Mouse (Mus musculus): ENCODE measurements around the gene Olfr577. TPM values are rescaled to one million over a fixed set of nuclear protein-coding genes. Genes with fewer than 3 reads are reported as not detected.

Olfr577 gene
- polyA plus RNA-seq, 1 experiment from 2014 or later: not detected

GRCm38 (mm10) chr7:102942475-102942874, 33.3 kb downstream of the Olfr577 start, which contains the start of gene Olfr573-ps1:
Olfr573-ps1 (minus strand) TSS chr7:102942575.
- Histone ChIP-seq H3K27me3 (ENCODE audit: control insufficient read depth, insufficient read depth, low read length) (no peaks in the 10 kb centered on the region), H3K27ac (ENCODE audit: low read length) (no peak within 1 kb of the TSS), H3K36me3 (ENCODE audit: control insufficient read depth, insufficient read depth, low read length) (no peaks in the 10 kb centered on the region), H3K4me1 (ENCODE audit: control insufficient read depth, insufficient read depth, low read length) (no peaks in the 10 kb centered on the region), H3K4me2 (ENCODE audit: low read depth, low read length) (no peak within 1 kb of the TSS), H3K4me3 (replicated peaks; ENCODE audit: low read length) (no peak within 1 kb of the TSS), H3K9me3 (replicated peaks; ENCODE audit: control insufficient read depth, low read length) (no peaks in the 10 kb centered on the region), H3K9ac (ENCODE audit: low read length) (no peak within 1 kb of the TSS)
- no peak for ATAC-seq (ENCODE audit: insufficient read depth, low FRiP score)
- WGBS: 73% methylated on average over 2 of the region's 2 CpGs

GRCm38 (mm10) chr7:102927105-102927504, 48.6 kb downstream of the Olfr577 start:
- H3K36me3 ChIP-seq (ENCODE audit: control insufficient read depth, insufficient read depth, low read length): no peaks in the 10 kb centered on the region
- no peaks in the 10 kb centered on the region for H3K4me1 ChIP-seq (ENCODE audit: control insufficient read depth, insufficient read depth, low read length)
- 59% methylated on average over 3 of the region's 3 CpGs for WGBS
- ATAC-seq (ENCODE audit: insufficient read depth, low FRiP score): no peak
- no peaks in the 10 kb centered on the region for H3K27me3 ChIP-seq (ENCODE audit: control insufficient read depth, insufficient read depth, low read length)
- H3K9me3 ChIP-seq (replicated peaks; ENCODE audit: control insufficient read depth, low read length): no peaks in the 10 kb centered on the region
- no peak overlapping the region for H3K9ac ChIP-seq (ENCODE audit: low read length)
- no peak overlapping the region for H3K4me2 ChIP-seq (ENCODE audit: low read depth, low read length)
- H3K4me3 ChIP-seq (replicated peaks; ENCODE audit: low read length): no peak overlapping the region
- H3K27ac ChIP-seq (ENCODE audit: low read length): no peak overlapping the region

- no peak within 1 kb of the TSS for H3K4me2 ChIP-seq (ENCODE audit: low read depth, low read length)
- H3K36me3 ChIP-seq (ENCODE audit: control insufficient read depth, insufficient read depth, low read length): no peaks in the 10 kb centered on the region
- H3K4me3 ChIP-seq (replicated peaks; ENCODE audit: low read length): no peak within 1 kb of the TSS
- no peak within 1 kb of the TSS for H3K27ac ChIP-seq (ENCODE audit: low read length)
- 60% methylated on average over 1 of the region's 1 CpGs for WGBS
- H3K27me3 ChIP-seq (ENCODE audit: control insufficient read depth, insufficient read depth, low read length): no peaks in the 10 kb centered on the region
- no peak for ATAC-seq (ENCODE audit: insufficient read depth, low FRiP score)
- no peaks in the 10 kb centered on the region for H3K9me3 ChIP-seq (replicated peaks; ENCODE audit: control insufficient read depth, low read length)
- H3K4me1 ChIP-seq (ENCODE audit: control insufficient read depth, insufficient read depth, low read length): no peaks in the 10 kb centered on the region
- H3K9ac ChIP-seq (ENCODE audit: low read length): no peak within 1 kb of the TSS
These were observed 51.6 kb downstream of the Olfr577 start, which contains the start of gene Olfr572 for GRCm38 (mm10) chr7:102924109-102924508. Olfr572 (plus strand) TSS chr7:102924409.

Other genes starting within 250 kb of the Olfr577 start
- gene Olfr559, start 248.5 kb downstream of the Olfr577 start, polyA plus RNA-seq (2015; fragmentation: Nextera tagmentation; extraction: Ambion mirVana): not detected in 2 replicates
- not detected in 2 replicates for gene Olfr560, start 216.6 kb downstream of the Olfr577 start, polyA plus RNA-seq (2015; fragmentation: Nextera tagmentation; extraction: Ambion mirVana)
- gene Olfr78, start 216.5 kb downstream of the Olfr577 start, polyA plus RNA-seq (2015; fragmentation: Nextera tagmentation; extraction: Ambion mirVana): 0.34 and 0.72 TPM in 2 replicates
- gene Olfr561, start 204.7 kb downstream of the Olfr577 start, polyA plus RNA-seq (2015; fragmentation: Nextera tagmentation; extraction: Ambion mirVana): not detected in 2 replicates
- not detected in 2 replicates for gene Olfr564, start 172.5 kb downstream of the Olfr577 start, polyA plus RNA-seq (2015; fragmentation: Nextera tagmentation; extraction: Ambion mirVana)
- not detected in 2 replicates for gene Olfr566, start 117.2 kb downstream of the Olfr577 start, polyA plus RNA-seq (2015; fragmentation: Nextera tagmentation; extraction: Ambion mirVana)
- gene Olfr568, start 98.8 kb downstream of the Olfr577 start, polyA plus RNA-seq (2015; fragmentation: Nextera tagmentation; extraction: Ambion mirVana): not detected in 2 replicates
- not detected in 2 replicates for gene Olfr569, start 85.1 kb downstream of the Olfr577 start, polyA plus RNA-seq (2015; fragmentation: Nextera tagmentation; extraction: Ambion mirVana)
- not detected in 2 replicates for gene Olfr570, start 81.4 kb downstream of the Olfr577 start, polyA plus RNA-seq (2015; fragmentation: Nextera tagmentation; extraction: Ambion mirVana)
- not detected in 2 replicates for gene Olfr571, start 58.4 kb downstream of the Olfr577 start, polyA plus RNA-seq (2015; fragmentation: Nextera tagmentation; extraction: Ambion mirVana)
- gene Olfr572, start 51.5 kb downstream of the Olfr577 start, polyA plus RNA-seq (2015; fragmentation: Nextera tagmentation; extraction: Ambion mirVana): not detected in 2 replicates
- gene Olfr573-ps1, start 33.4 kb downstream of the Olfr577 start, polyA plus RNA-seq (2015; fragmentation: Nextera tagmentation; extraction: Ambion mirVana): not detected in 2 replicates
- gene Olfr574, start 27.5 kb downstream of the Olfr577 start, polyA plus RNA-seq (2015; fragmentation: Nextera tagmentation; extraction: Ambion mirVana): not detected in 2 replicates
- gene Olfr575, start 17.2 kb downstream of the Olfr577 start, polyA plus RNA-seq (2015; fragmentation: Nextera tagmentation; extraction: Ambion mirVana): not detected in 2 replicates
- not detected in 2 replicates for gene Olfr576, start 13.3 kb downstream of the Olfr577 start, polyA plus RNA-seq (2015; fragmentation: Nextera tagmentation; extraction: Ambion mirVana)
- not detected in 2 replicates for gene Olfr578, start 13.4 kb upstream of the Olfr577 start, polyA plus RNA-seq (2015; fragmentation: Nextera tagmentation; extraction: Ambion mirVana)
- not detected in 2 replicates for gene Olfr582, start 62.1 kb upstream of the Olfr577 start, polyA plus RNA-seq (2015; fragmentation: Nextera tagmentation; extraction: Ambion mirVana)
- gene Olfr583, start 75.4 kb upstream of the Olfr577 start, polyA plus RNA-seq (2015; fragmentation: Nextera tagmentation; extraction: Ambion mirVana): not detected in 2 replicates
- not detected in 2 replicates for gene Olfr584, start 105.9 kb upstream of the Olfr577 start, polyA plus RNA-seq (2015; fragmentation: Nextera tagmentation; extraction: Ambion mirVana)
- not detected in 2 replicates for gene Olfr585, start 121.8 kb upstream of the Olfr577 start, polyA plus RNA-seq (2015; fragmentation: Nextera tagmentation; extraction: Ambion mirVana)
- gene Olfr586, start 149.7 kb upstream of the Olfr577 start, polyA plus RNA-seq (2015; fragmentation: Nextera tagmentation; extraction: Ambion mirVana): not detected in 2 replicates
- gene Olfr588-ps1, start 164.9 kb upstream of the Olfr577 start, polyA plus RNA-seq (2015; fragmentation: Nextera tagmentation; extraction: Ambion mirVana): not detected in 2 replicates
- not detected in 2 replicates for gene Olfr589, start 180.4 kb upstream of the Olfr577 start, polyA plus RNA-seq (2015; fragmentation: Nextera tagmentation; extraction: Ambion mirVana)
- not detected in 2 replicates for gene Olfr591, start 202.4 kb upstream of the Olfr577 start, polyA plus RNA-seq (2015; fragmentation: Nextera tagmentation; extraction: Ambion mirVana)
- gene Olfr592, start 208.9 kb upstream of the Olfr577 start, polyA plus RNA-seq (2015; fragmentation: Nextera tagmentation; extraction: Ambion mirVana): not detected in 2 replicates
- gene Olfr593, start 235.9 kb upstream of the Olfr577 start, polyA plus RNA-seq (2015; fragmentation: Nextera tagmentation; extraction: Ambion mirVana): not detected in 2 replicates
- not detected in 2 replicates for gene Olfr594, start 241.1 kb upstream of the Olfr577 start, polyA plus RNA-seq (2015; fragmentation: Nextera tagmentation; extraction: Ambion mirVana)

Data from stomach, embryonic 16.5 days (tissue).